Mouse (Mus musculus): ENCODE measurements around the gene Slirp. TPM values are rescaled to one million over a fixed set of nuclear protein-coding genes. Genes with fewer than 3 reads are reported as not detected.

Gene Slirp
- polyA plus RNA-seq, 1 experiment from 2014 or later = 281 TPM

DNA sequence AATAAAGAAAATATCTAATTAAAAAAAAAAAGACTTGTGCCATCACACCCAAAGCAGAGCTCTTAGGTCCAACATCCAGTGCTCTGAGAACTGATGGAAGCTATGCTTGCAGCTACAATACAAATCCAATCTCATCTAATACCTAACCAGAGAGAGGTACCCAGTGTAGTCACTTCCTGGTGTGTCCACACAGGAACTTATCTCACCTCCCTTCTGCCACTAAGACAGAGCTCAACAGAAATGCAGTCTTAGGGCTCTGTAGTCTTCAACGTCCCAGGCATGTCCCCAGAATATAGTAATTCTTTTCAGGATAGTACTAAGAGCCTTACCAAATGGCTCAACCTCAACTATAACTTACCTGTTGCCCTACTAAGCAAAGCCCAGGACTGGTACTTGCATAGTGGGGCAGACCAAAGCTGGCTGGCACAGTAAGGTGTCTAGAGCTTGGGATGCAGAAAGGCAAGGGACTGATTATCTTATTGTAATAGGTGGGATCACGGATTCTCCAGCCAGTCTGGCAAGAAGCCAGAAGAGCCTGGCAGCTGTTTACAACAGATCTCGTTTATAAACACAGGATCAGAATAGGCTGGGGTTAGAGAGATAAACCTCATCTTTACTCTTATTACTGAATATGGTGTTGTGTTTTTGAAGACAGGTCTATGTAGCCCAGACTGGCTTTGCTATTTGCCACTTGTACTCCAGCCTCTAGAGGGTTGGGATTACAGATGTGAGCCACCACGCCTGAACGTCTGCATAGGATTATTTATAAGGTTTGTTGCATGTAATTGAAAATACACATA is 21.8 kb upstream of the Slirp start:
- no peaks in the 10 kb centered on the region for H3K9me3 ChIP-seq (ENCODE audit: control insufficient read depth, low read depth, low read length)
- no peak overlapping the region for H3K4me3 ChIP-seq (ENCODE audit: low read depth, low read length)
- no peak overlapping the region for H3K27ac ChIP-seq (ENCODE audit: low read length)
- no peak overlapping the region for H3K9ac ChIP-seq (replicated peaks; ENCODE audit: low read depth, low read length)
- ATAC-seq (ENCODE audit: insufficient number of reproducible peaks, insufficient read depth, low FRiP score, low read depth) = no peak
- WGBS = 59% methylated on average over 5 of the region's 5 CpGs
- no peaks in the 10 kb centered on the region for H3K4me1 ChIP-seq (ENCODE audit: control insufficient read depth, insufficient read depth, low read length)
- H3K27me3 ChIP-seq (ENCODE audit: control insufficient read depth, insufficient read depth, low read length) = no peaks in the 10 kb centered on the region
- no peak overlapping the region for H3K4me2 ChIP-seq (replicated peaks; ENCODE audit: low read depth, low read length)
- H3K36me3 ChIP-seq (ENCODE audit: control insufficient read depth, insufficient read depth, low read length) = peaks cover 8% of the 10 kb centered on the region; the same call in 1 of the 2 replicates

DNA sequence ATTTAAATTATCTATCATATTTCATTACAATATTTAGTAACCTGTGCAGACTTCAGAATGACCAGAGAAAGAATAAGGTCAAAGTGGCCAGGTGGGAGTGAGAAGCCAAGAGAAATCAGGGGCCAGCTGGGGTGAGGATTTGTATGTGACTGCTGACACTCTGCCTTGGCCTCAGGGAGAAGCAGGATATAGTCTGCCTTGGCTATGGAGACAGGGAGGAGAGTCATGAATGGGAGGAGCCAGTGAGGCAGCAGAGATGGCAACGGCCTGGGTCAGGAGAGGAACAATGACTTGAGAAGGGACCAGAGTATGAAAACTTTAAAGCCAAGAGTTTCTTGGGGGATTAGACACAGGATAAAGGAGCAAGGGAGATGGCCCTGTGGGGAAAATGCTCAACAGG is 20.0 kb upstream of the Slirp start:
- 52% methylated on average over 1 of the region's 1 CpGs for WGBS
- Histone ChIP-seq H3K9me3 (ENCODE audit: control insufficient read depth, low read depth, low read length) (no peaks in the 10 kb centered on the region), H3K27me3 (ENCODE audit: control insufficient read depth, insufficient read depth, low read length) (no peaks in the 10 kb centered on the region), H3K4me3 (ENCODE audit: low read depth, low read length) (no peak overlapping the region), H3K4me1 (ENCODE audit: control insufficient read depth, insufficient read depth, low read length) (no peaks in the 10 kb centered on the region), H3K9ac (replicated peaks; ENCODE audit: low read depth, low read length) (no peak overlapping the region), H3K4me2 (replicated peaks; ENCODE audit: low read depth, low read length) (no peak overlapping the region), H3K27ac (ENCODE audit: low read length) (no peak overlapping the region), H3K36me3 (ENCODE audit: control insufficient read depth, insufficient read depth, low read length) (peaks cover 22% of the 10 kb centered on the region)
- no peak for ATAC-seq (ENCODE audit: insufficient number of reproducible peaks, insufficient read depth, low FRiP score, low read depth)

DNA sequence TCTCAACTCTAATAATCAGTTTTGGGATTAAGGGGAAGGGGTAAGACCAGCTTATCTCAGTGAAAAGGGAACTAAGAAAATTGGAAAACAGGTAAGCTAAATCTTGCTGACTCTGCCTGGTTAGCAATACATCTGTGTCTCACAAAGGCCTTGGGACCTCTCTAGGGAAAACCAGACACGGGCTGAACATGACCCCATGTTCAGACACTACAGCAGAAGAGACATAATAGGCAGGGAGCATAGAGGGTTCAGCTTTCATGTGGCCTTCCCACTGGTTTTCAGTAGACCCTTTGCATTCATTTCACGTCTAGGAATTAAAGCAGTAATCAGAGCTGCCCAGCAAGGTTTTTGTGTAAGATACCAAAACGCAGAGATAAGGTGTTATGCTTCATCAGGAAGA is 19.2 kb upstream of the Slirp start:
- peaks cover 30% of the 10 kb centered on the region for H3K36me3 ChIP-seq (ENCODE audit: control insufficient read depth, insufficient read depth, low read length)
- no peak for ATAC-seq (ENCODE audit: insufficient number of reproducible peaks, insufficient read depth, low FRiP score, low read depth)
- H3K4me1 ChIP-seq (ENCODE audit: control insufficient read depth, insufficient read depth, low read length) = no peaks in the 10 kb centered on the region
- H3K4me2 ChIP-seq (replicated peaks; ENCODE audit: low read depth, low read length) = no peak overlapping the region
- H3K9ac ChIP-seq (replicated peaks; ENCODE audit: low read depth, low read length) = no peak overlapping the region
- H3K9me3 ChIP-seq (ENCODE audit: control insufficient read depth, low read depth, low read length) = no peaks in the 10 kb centered on the region
- no peak overlapping the region for H3K27ac ChIP-seq (ENCODE audit: low read length)
- H3K27me3 ChIP-seq (ENCODE audit: control insufficient read depth, insufficient read depth, low read length) = no peaks in the 10 kb centered on the region
- WGBS = 44% methylated on average over 3 of the region's 3 CpGs
- no peak overlapping the region for H3K4me3 ChIP-seq (ENCODE audit: low read depth, low read length)

DNA sequence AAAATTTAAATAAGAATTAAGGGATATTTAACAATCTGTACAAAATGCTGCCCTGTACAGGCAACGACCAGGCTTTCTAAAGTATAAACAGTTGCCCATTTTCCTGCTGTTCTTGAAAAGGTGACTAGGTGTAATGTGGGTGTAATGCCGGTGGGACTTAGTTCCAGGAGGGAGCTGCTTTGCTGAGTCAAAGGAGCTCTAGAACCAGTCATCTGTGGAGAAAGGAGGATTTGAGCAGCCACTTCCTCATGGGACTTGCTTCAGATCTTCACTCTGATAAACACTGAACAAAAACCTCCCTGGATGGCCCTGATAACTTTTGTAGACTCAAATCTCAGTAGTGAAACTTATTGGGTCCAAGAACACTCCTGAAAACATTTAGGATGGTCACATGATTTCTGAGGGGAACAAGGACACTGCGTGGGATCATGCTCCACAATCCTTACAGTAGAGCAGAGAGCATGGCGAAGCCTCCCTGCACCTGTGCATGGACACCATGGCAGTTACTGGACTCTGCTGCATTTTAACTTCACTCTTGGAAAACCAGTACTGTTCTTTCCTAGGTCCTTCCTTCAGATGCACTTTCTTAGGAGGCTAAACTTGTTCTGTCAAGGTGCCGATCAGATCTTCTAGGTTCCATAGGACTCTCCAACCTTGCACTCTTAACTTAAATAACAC is 17.2 kb upstream of the Slirp start:
- H3K4me3 ChIP-seq (ENCODE audit: low read depth, low read length) = no peak overlapping the region
- H3K36me3 ChIP-seq (ENCODE audit: control insufficient read depth, insufficient read depth, low read length) = peaks cover 49% of the 10 kb centered on the region
- no peak overlapping the region for H3K27ac ChIP-seq (ENCODE audit: low read length)
- WGBS = 92% methylated on average over 5 of the region's 5 CpGs
- H3K4me2 ChIP-seq (replicated peaks; ENCODE audit: low read depth, low read length) = no peak overlapping the region
- H3K9me3 ChIP-seq (ENCODE audit: control insufficient read depth, low read depth, low read length) = no peaks in the 10 kb centered on the region
- no peaks in the 10 kb centered on the region for H3K27me3 ChIP-seq (ENCODE audit: control insufficient read depth, insufficient read depth, low read length)
- ATAC-seq (ENCODE audit: insufficient number of reproducible peaks, insufficient read depth, low FRiP score, low read depth) = no peak
- H3K9ac ChIP-seq (replicated peaks; ENCODE audit: low read depth, low read length) = no peak overlapping the region
- H3K4me1 ChIP-seq (ENCODE audit: control insufficient read depth, insufficient read depth, low read length) = no peaks in the 10 kb centered on the region

DNA sequence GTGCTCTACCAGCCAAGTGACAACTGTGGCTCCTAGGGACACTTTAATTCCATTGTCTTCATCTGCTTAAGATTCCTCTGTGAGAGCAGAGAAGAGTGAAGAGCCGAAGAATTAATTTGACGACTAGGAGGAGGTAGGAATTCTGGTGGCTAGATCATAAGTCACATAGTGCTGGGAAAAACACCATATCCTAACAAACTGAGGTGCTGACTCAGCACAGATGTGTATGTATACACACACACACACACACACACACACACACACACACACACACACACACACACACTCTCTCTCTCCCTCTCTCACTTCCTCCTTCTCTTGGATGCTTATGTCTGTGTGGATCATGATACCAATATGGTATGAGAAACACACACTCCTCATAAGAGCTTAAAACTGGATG is 15.4 kb upstream of the Slirp start:
- no peaks in the 10 kb centered on the region for H3K4me1 ChIP-seq (ENCODE audit: control insufficient read depth, insufficient read depth, low read length)
- no peak overlapping the region for H3K4me3 ChIP-seq (ENCODE audit: low read depth, low read length)
- H3K27ac ChIP-seq (ENCODE audit: low read length) = no peak overlapping the region
- H3K9ac ChIP-seq (replicated peaks; ENCODE audit: low read depth, low read length) = no peak overlapping the region
- H3K27me3 ChIP-seq (ENCODE audit: control insufficient read depth, insufficient read depth, low read length) = no peaks in the 10 kb centered on the region
- no peak overlapping the region for H3K4me2 ChIP-seq (replicated peaks; ENCODE audit: low read depth, low read length)
- no peaks in the 10 kb centered on the region for H3K9me3 ChIP-seq (ENCODE audit: control insufficient read depth, low read depth, low read length)
- H3K36me3 ChIP-seq (ENCODE audit: control insufficient read depth, insufficient read depth, low read length) = peaks cover 64% of the 10 kb centered on the region
- WGBS = 87% methylated on average over 2 of the region's 2 CpGs
- ATAC-seq (ENCODE audit: insufficient number of reproducible peaks, insufficient read depth, low FRiP score, low read depth) = no peak

DNA sequence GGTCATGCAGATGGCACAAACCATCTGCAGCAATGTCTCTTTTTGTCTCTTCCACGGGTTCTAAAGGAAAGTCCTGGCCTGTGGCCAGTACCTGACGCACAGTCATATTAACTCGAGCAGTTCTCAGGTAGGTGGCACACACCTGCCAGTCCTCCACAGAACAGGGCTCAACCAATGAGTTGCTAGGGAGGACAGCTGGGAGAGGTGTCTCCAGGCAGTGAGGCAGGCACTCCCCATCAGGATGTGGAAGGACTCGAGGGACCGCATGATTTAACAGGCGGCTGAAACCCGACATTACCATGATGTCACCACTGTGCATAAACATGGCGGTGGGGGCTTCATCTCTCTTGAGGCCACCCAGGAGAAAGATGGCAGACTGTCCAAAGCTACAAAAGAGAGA is 14.8 kb upstream of the Slirp start:
- WGBS = 87% methylated on average over 8 of the region's 8 CpGs
- Histone ChIP-seq H3K4me2 (replicated peaks; ENCODE audit: low read depth, low read length) (no peak overlapping the region), H3K9me3 (ENCODE audit: control insufficient read depth, low read depth, low read length) (no peaks in the 10 kb centered on the region), H3K9ac (replicated peaks; ENCODE audit: low read depth, low read length) (no peak overlapping the region), H3K36me3 (ENCODE audit: control insufficient read depth, insufficient read depth, low read length) (peaks cover 67% of the 10 kb centered on the region), H3K27ac (ENCODE audit: low read length) (no peak overlapping the region), H3K27me3 (ENCODE audit: control insufficient read depth, insufficient read depth, low read length) (no peaks in the 10 kb centered on the region), H3K4me1 (ENCODE audit: control insufficient read depth, insufficient read depth, low read length) (no peaks in the 10 kb centered on the region), H3K4me3 (ENCODE audit: low read depth, low read length) (no peak overlapping the region)
- no peak for ATAC-seq (ENCODE audit: insufficient number of reproducible peaks, insufficient read depth, low FRiP score, low read depth)

DNA sequence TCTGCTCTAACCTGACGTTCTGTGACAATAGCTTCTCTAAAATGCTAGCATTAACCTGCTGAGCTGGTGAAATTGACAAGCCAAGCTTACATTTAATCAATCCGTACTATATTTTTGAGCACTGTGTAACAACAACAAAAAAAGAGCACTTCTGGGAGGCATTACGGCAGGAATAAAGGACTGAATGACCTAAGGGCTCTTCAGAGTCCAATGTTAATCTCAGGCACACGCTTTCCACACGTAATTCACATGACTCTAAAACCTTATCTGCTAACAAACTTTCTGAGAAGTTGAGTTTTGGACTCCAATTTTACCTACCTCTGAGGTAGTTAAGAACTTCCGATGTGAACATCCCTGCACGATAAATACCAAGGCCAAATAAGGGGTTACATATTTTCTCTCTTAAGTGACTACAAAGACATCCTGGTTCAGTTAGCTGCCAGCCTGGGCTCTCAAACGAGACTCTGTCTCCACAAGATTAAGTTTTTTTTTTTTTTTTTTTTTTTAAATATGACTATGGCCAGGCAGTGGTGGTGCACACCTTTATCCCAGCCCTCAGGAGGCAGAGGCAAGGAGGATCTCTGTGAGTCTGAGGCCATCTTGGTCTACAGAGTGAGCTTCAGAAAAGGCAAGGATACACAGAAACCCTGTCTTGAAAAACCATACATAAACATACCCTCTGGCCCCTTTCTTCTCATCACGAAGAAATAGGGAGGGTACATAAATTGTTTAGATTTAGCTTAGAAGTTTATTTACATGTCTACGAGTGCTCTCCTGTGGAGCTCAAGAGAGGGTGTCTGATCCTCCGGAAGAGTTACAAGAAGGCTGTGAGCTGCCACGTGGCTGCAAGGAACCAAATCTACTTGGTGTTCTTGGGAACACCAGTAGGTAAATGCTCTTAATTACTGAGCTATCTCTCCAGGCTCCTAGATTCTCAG is 1.2 kb upstream of the Slirp start:
- Histone ChIP-seq H3K27me3 (ENCODE audit: control insufficient read depth, insufficient read depth, low read length) (no peaks in the 10 kb centered on the region), H3K4me3 (ENCODE audit: low read depth, low read length) (peak overlapping the region; percentile 93), H3K36me3 (ENCODE audit: control insufficient read depth, insufficient read depth, low read length) (peaks cover 42% of the 10 kb centered on the region), H3K4me1 (ENCODE audit: control insufficient read depth, insufficient read depth, low read length) (peaks cover 7% of the 10 kb centered on the region; the same call in 1 of the 2 replicates), H3K27ac (ENCODE audit: low read length) (no peak overlapping the region), H3K9me3 (ENCODE audit: control insufficient read depth, low read depth, low read length) (no peaks in the 10 kb centered on the region), H3K9ac (replicated peaks; ENCODE audit: low read depth, low read length) (peak overlapping the region; percentile 95), H3K4me2 (replicated peaks; ENCODE audit: low read depth, low read length) (peak overlapping the region; percentile 69)
- 20% methylated on average over 12 of the region's 12 CpGs for WGBS
- ATAC-seq (ENCODE audit: insufficient number of reproducible peaks, insufficient read depth, low FRiP score, low read depth) = no peak

DNA sequence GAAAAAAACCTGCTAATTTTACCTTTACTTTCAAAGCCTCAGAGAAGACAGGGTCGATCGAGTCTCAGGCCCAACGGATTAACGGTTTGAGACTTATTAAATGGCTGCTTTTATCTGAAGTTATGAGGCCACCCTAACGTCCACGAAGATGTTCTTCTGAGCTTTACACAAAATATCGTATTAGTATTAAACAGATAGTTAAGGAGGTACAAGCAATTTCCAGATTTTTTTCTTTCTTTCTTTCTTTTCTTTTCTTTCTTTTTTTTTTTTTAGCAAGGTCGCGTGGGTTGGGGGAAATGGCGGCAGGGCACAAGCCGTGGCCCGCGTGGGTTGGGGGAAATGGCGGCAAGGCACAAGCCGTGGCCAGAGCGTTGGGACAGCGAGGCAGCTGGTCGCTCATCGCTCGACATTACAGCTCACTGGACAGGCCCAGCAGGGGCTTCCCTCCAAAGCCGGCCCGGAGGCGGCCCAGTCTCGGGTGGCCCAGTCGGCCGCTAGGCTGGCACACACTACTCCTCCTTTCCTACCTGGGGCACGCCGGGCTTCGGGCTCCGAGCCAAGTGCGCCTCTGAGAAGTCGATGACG is 489 bp upstream of the Slirp start:
- ATAC-seq (ENCODE audit: insufficient number of reproducible peaks, insufficient read depth, low FRiP score, low read depth) = peak; percentile 76

More for the DNA sequence above, 489 bp upstream of the Slirp start:
- Histone ChIP-seq H3K9me3 (ENCODE audit: control insufficient read depth, low read depth, low read length) (no peaks in the 10 kb centered on the region), H3K4me3 (ENCODE audit: low read depth, low read length) (peak overlapping the region; percentile 93), H3K27me3 (ENCODE audit: control insufficient read depth, insufficient read depth, low read length) (no peaks in the 10 kb centered on the region), H3K9ac (replicated peaks; ENCODE audit: low read depth, low read length) (peak overlapping the region; percentile 95), H3K36me3 (ENCODE audit: control insufficient read depth, insufficient read depth, low read length) (peaks cover 41% of the 10 kb centered on the region), H3K27ac (ENCODE audit: low read length) (peak overlapping the region; percentile 87), H3K4me2 (replicated peaks; ENCODE audit: low read depth, low read length) (peak overlapping the region; percentile 69), H3K4me1 (ENCODE audit: control insufficient read depth, insufficient read depth, low read length) (peaks cover 7% of the 10 kb centered on the region; the same call in 1 of the 2 replicates)
- WGBS = under 1% methylated on average over 33 of the region's 33 CpGs
